Mouse (Mus musculus) spleen, postnatal 10 days (tissue): ENCODE results near the gene Thrsp.

Experiments
- DNase-seq, 2 experiments: peaks; one replicate each; pipeline ENCODE4 v3.0.0; 2021 to 2022; ENCODE audit warnings: low spot score in 2 of 2

The Thrsp gene

GRCm38 (mm10) chr7:97418717-97419116 lies 1.2 kb upstream of the Thrsp start:
- no peak for DNase-seq

GRCm38 (mm10) chr7:97416473-97416872 lies 1.1 kb downstream of the Thrsp start:
- no peak for DNase-seq

GRCm38 (mm10) chr7:97414915-97415687 lies 2.4 kb downstream of the Thrsp start:
- DNase-seq: no peak

GRCm38 (mm10) chr7:97414426-97414825 lies 3.1 kb downstream of the Thrsp start:
- no peak for DNase-seq

GRCm38 (mm10) chr7:97413981-97414380 lies 3.5 kb downstream of the Thrsp start:
- no peak for DNase-seq

- DNase-seq: no peak
Measured at GRCm38 (mm10) chr7:97411575-97411974, 6.0 kb downstream of the Thrsp start.

- no peak for DNase-seq
Measured at GRCm38 (mm10) chr7:97411106-97411505, 6.4 kb downstream of the Thrsp start.

GRCm38 (mm10) chr7:97407145-97407544 lies 10.4 kb downstream of the Thrsp start:
- DNase-seq: no peak

- peak; percentile 74 to 82 for DNase-seq
Measured at GRCm38 (mm10) chr7:97399960-97400715, 17.4 kb downstream of the Thrsp start, which contains the start of gene Ndufc2. Gene Ndufc2 (plus strand): TSS chr7:97400003.

- DNase-seq: no peak
Measured at GRCm38 (mm10) chr7:97398943-97399342, 18.6 kb downstream of the Thrsp start.

GRCm38 (mm10) chr7:97394375-97394774 lies 23.2 kb downstream of the Thrsp start:
- DNase-seq: no peak

GRCm38 (mm10) chr7:97392079-97392445 lies 25.5 kb downstream of the Thrsp start:
- no peak for DNase-seq

GRCm38 (mm10) chr7:97391293-97392078 lies 26.0 kb downstream of the Thrsp start:
- DNase-seq: no peak

GRCm38 (mm10) chr7:97388541-97388940 lies 29.0 kb downstream of the Thrsp start:
- no peak for DNase-seq

GRCm38 (mm10) chr7:97387561-97388147 lies 29.9 kb downstream of the Thrsp start:
- no peak for DNase-seq

GRCm38 (mm10) chr7:97386806-97387370 lies 30.6 kb downstream of the Thrsp start:
- no peak for DNase-seq

GRCm38 (mm10) chr7:97386106-97386805 lies 31.3 kb downstream of the Thrsp start:
- no peak for DNase-seq

GRCm38 (mm10) chr7:97383496-97384132 lies 33.9 kb downstream of the Thrsp start:
- no peak for DNase-seq

- no peak for DNase-seq
Measured at GRCm38 (mm10) chr7:97382661-97383060, 34.9 kb downstream of the Thrsp start.

- DNase-seq: no peak
Measured at GRCm38 (mm10) chr7:97380500-97381123, 36.9 kb downstream of the Thrsp start.
